Mouse (Mus musculus) limb, embryonic 12.5 days (tissue): ENCODE measurements around the gene Tm9sf3. TPM values are rescaled to one million over a fixed set of nuclear protein-coding genes. Genes with fewer than 3 reads are reported as not detected.

Experiments
- ATAC-seq: fragments of 200-750 bp; cut with Nextera tagmentation; 2 replicates; pipeline ENCODE4 v1.8.0; 2017; ENCODE audit warnings: low read depth, moderate TSS enrichment; ENCODE audit not compliant: insufficient number of reproducible peaks, insufficient read depth, low FRiP score, low TSS enrichment
- H3K27ac ChIP-seq: fragments of 300-500 bp; sonication (generic); 2 replicates; pipeline ENCODE4 v1.5.1; 2016; ENCODE audit warnings: mild to moderate bottlenecking, moderate library complexity
- H3K27me3 ChIP-seq: fragments of 300-500 bp; sonication (generic); 2 replicates; pipeline ENCODE4 v1.6.1; 2016; ENCODE audit warnings: mild to moderate bottlenecking, moderate library complexity
- H3K36me3 ChIP-seq: fragments of 300-500 bp; sonication (generic); 2 replicates; pipeline ENCODE4 v1.6.1; 2016; ENCODE audit warnings: mild to moderate bottlenecking, moderate library complexity
- H3K4me1 ChIP-seq: fragments of 300-500 bp; sonication (generic); replicated peaks from 2 replicates; pipeline ENCODE4 v1.6.1; 2016
- H3K4me2 ChIP-seq: fragments of 300-500 bp; sonication (generic); 2 replicates; pipeline ENCODE4 v1.6.1; 2016; ENCODE audit warnings: mild to moderate bottlenecking, moderate library complexity
- H3K4me3 ChIP-seq: fragments of 300-500 bp; sonication (generic); replicated peaks from 2 replicates; pipeline ENCODE4 v1.5.1; 2016; ENCODE audit warnings: mild to moderate bottlenecking
- H3K9ac ChIP-seq: fragments of 300-500 bp; sonication (generic); replicated peaks from 2 replicates; pipeline ENCODE4 v1.6.1; 2016; ENCODE audit warnings: mild to moderate bottlenecking, moderate library complexity
- H3K9me3 ChIP-seq: fragments of 300-500 bp; sonication (generic); 2 replicates; pipeline ENCODE4 v1.6.1; 2016; ENCODE audit warnings: mild to moderate bottlenecking, moderate library complexity
- WGBS: fragments of 180-500 bp; shearing (Covaris S2); methylation state at CpG from one replicate; pipeline ENCODE4 v1.1.7; 2016; 5-methylcytosine and 5-hydroxymethylcytosine counted together
- polyA plus RNA-seq: library from polyadenylated mRNA; unstranded; fragments of >200 nt; fragmentation: Nextera tagmentation; extraction: Ambion mirVana; gene quantifications from 2 replicates; pipeline ENCODE4 v1.2.1, GENCODE M21; 2016

Gene Tm9sf3
- polyA plus RNA-seq, 1 experiment from 2014 or later, result 141 TPM

- Histone ChIP-seq H3K4me1 (no peaks in the 10 kb centered on the region; the same call in 1 of the 2 replicates), H3K27me3 (no peaks in the 10 kb centered on the region), H3K9ac (no peak overlapping the region), H3K4me2 (no peak overlapping the region), H3K4me3 (no peak overlapping the region), H3K9me3 (no peaks in the 10 kb centered on the region), H3K27ac (no peak overlapping the region), H3K36me3 (no peaks in the 10 kb centered on the region)
- 81% methylated on average over 14 of the region's 14 CpGs for WGBS
- no peak for ATAC-seq
Measured at GRCm38 (mm10) chr19:41165144-41165913, 98.5 kb downstream of the Tm9sf3 start.

- Histone ChIP-seq H3K9ac (no peak overlapping the region), H3K4me1 (no peaks in the 10 kb centered on the region; the same call in 1 of the 2 replicates), H3K27me3 (no peaks in the 10 kb centered on the region), H3K9me3 (no peaks in the 10 kb centered on the region), H3K27ac (no peak overlapping the region), H3K4me3 (no peak overlapping the region), H3K4me2 (no peak overlapping the region), H3K36me3 (no peaks in the 10 kb centered on the region)
- no peak for ATAC-seq
- WGBS, result 81% methylated on average over 10 of the region's 10 CpGs
Measured at GRCm38 (mm10) chr19:41164447-41165095, 99.2 kb downstream of the Tm9sf3 start.

Other genes starting within 250 kb of the Tm9sf3 start
- not detected in 2 replicates for gene Dntt, start 234.7 kb downstream of the Tm9sf3 start, polyA plus RNA-seq
- not detected in 2 replicates for gene Opalin, start 186.9 kb downstream of the Tm9sf3 start, polyA plus RNA-seq
- 0.28 and 0.36 TPM in 2 replicates for gene Tll2, start 57.2 kb downstream of the Tm9sf3 start, polyA plus RNA-seq
- 0.97 and 1.4 TPM in 2 replicates for gene Pik3ap1, start 121.1 kb upstream of the Tm9sf3 start, polyA plus RNA-seq
- 9.8 and 10.4 TPM in 2 replicates for gene Lcor, start 218.6 kb upstream of the Tm9sf3 start, polyA plus RNA-seq